Mouse (Mus musculus): ENCODE results near the gene Atxn1. TPM values are rescaled to one million over a fixed set of nuclear protein-coding genes. Genes with fewer than 3 reads are reported as not detected.

Gene Atxn1
- total and polyA plus RNA-seq, 2 experiments from 2014 or later = 12.0 to 31.4 TPM

- no peak for TF ChIP-seq CTCF (IDR thresholded peaks at IDR 0.05)
- no peaks in the 10 kb centered on the region for H3K36me3 ChIP-seq (ENCODE audit: insufficient read depth, low read length)
- no peak for ATAC-seq (ENCODE audit: low FRiP score)
- DNase-seq (ENCODE audit: low spot score) = no peak
- H3K9ac ChIP-seq (replicated peaks; ENCODE audit: low read length, poor library complexity, severe bottlenecking) = no peak overlapping the region
- H3K4me2 ChIP-seq (ENCODE audit: low read depth, low read length, poor library complexity, severe bottlenecking) = no peak overlapping the region
- no peaks in the 10 kb centered on the region for H3K4me1 ChIP-seq (ENCODE audit: insufficient read depth, low read length)
- H3K27me3 ChIP-seq (ENCODE audit: insufficient read depth, low read length) = no peaks in the 10 kb centered on the region
- H3K9me3 ChIP-seq (ENCODE audit: low read length) = no peaks in the 10 kb centered on the region
- H3K4me3 ChIP-seq (ENCODE audit: low read depth, low read length) = no peak overlapping the region
- H3K27ac ChIP-seq (ENCODE audit: low read depth, low read length) = no peak overlapping the region
Measured at GRCm38 (mm10) chr13:45590898-45591297, 373.9 kb downstream of the Atxn1 start.

- WGBS = 88% methylated on average over 5 of the region's 5 CpGs
- Histone ChIP-seq H3K4me1 (ENCODE audit: insufficient read depth, low read length) (no peaks in the 10 kb centered on the region), H3K9ac (replicated peaks; ENCODE audit: low read length, poor library complexity, severe bottlenecking) (no peak overlapping the region), H3K27me3 (ENCODE audit: insufficient read depth, low read length) (no peaks in the 10 kb centered on the region), H3K4me2 (ENCODE audit: low read depth, low read length, poor library complexity, severe bottlenecking) (no peak overlapping the region), H3K4me3 (ENCODE audit: low read depth, low read length) (no peak overlapping the region), H3K36me3 (ENCODE audit: insufficient read depth, low read length) (no peaks in the 10 kb centered on the region), H3K27ac (ENCODE audit: low read depth, low read length) (0 out of 2 replicates have a peak overlapping the region, but pooled peaks have one; percentile 8), H3K9me3 (ENCODE audit: low read length) (no peaks in the 10 kb centered on the region)
- peak; percentile 54 for TF ChIP-seq CTCF (IDR thresholded peaks at IDR 0.05)
- peak; percentile 23 for DNase-seq (ENCODE audit: low spot score)
- ATAC-seq (ENCODE audit: low FRiP score) = no peak
Measured at GRCm38 (mm10) chr13:45583061-45583460, 381.7 kb downstream of the Atxn1 start.

DNA sequence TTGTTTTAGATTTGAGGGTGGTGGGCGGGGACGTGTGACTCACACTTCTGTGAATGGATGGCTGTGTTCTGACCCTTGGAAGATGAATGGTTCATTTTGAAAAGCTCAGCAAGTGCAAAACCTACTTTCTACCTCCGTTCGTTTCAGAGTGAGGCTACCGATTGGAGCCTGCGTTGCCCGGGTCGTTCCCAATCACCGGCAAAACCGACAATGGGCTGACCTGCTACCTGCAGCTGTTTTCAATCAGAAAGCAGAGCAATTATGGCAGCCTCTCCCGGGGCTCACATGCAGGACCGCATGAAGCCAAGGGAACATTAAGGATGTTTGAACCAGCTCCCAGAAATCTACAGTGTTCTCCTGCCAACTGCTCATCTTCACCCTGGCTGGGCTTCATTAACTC is 382.5 kb downstream of the Atxn1 start:
- Histone ChIP-seq H3K27me3 (ENCODE audit: insufficient read depth, low read length) (no peaks in the 10 kb centered on the region), H3K9ac (replicated peaks; ENCODE audit: low read length, poor library complexity, severe bottlenecking) (no peak overlapping the region), H3K4me1 (ENCODE audit: insufficient read depth, low read length) (no peaks in the 10 kb centered on the region), H3K9me3 (ENCODE audit: low read length) (no peaks in the 10 kb centered on the region), H3K4me2 (ENCODE audit: low read depth, low read length, poor library complexity, severe bottlenecking) (peak overlapping the region; percentile 12; the same call in 1 of the 2 replicates), H3K36me3 (ENCODE audit: insufficient read depth, low read length) (no peaks in the 10 kb centered on the region), H3K4me3 (ENCODE audit: low read depth, low read length) (no peak overlapping the region), H3K27ac (ENCODE audit: low read depth, low read length) (no peak overlapping the region)
- WGBS = 78% methylated on average over 12 of the region's 12 CpGs
- DNase-seq (ENCODE audit: low spot score) = peak; percentile 12
- no peak for ATAC-seq (ENCODE audit: low FRiP score)
- TF ChIP-seq CTCF (IDR thresholded peaks at IDR 0.05) = no peak

GRCm38 (mm10) chr13:45579751-45580150 is 385.1 kb downstream of the Atxn1 start:
- H3K27me3 ChIP-seq (ENCODE audit: insufficient read depth, low read length) = no peaks in the 10 kb centered on the region
- H3K27ac ChIP-seq (ENCODE audit: low read depth, low read length) = no peak overlapping the region
- no peak overlapping the region for H3K4me2 ChIP-seq (ENCODE audit: low read depth, low read length, poor library complexity, severe bottlenecking)
- DNase-seq (ENCODE audit: low spot score) (no peak), ATAC-seq (ENCODE audit: low FRiP score) (no peak)
- no peak overlapping the region for H3K4me3 ChIP-seq (ENCODE audit: low read depth, low read length)
- no peaks in the 10 kb centered on the region for H3K9me3 ChIP-seq (ENCODE audit: low read length)
- no peaks in the 10 kb centered on the region for H3K4me1 ChIP-seq (ENCODE audit: insufficient read depth, low read length)
- TF ChIP-seq CTCF (IDR thresholded peaks at IDR 0.05) = no peak
- 86% methylated on average over 3 of the region's 3 CpGs for WGBS
- H3K36me3 ChIP-seq (ENCODE audit: insufficient read depth, low read length) = no peaks in the 10 kb centered on the region
- no peak overlapping the region for H3K9ac ChIP-seq (replicated peaks; ENCODE audit: low read length, poor library complexity, severe bottlenecking)

DNA sequence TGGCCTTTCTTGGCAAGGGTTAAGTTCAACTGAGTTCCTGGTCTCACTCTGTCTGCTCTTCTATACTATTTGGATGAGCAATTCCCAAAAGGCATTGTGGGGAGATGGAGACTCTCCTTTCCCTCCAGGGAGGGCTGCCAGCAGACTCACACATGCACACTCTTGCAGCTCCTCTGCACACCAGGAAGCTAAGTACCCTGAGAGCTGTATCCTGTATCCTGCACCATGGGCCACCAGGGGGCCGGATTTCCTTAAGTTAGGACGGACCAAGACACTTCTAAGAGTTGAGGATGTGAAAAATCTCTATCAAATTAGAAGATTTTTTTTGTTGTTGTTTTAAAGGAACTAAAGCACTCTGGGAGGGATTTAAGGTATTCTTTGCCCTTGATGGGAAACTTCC is 387.0 kb downstream of the Atxn1 start:
- ATAC-seq (ENCODE audit: low FRiP score) (no peak), DNase-seq (ENCODE audit: low spot score) (peak; percentile 24)
- WGBS = 50% methylated on average over 2 of the region's 2 CpGs
- no peaks in the 10 kb centered on the region for H3K4me1 ChIP-seq (ENCODE audit: insufficient read depth, low read length)
- no peaks in the 10 kb centered on the region for H3K27me3 ChIP-seq (ENCODE audit: insufficient read depth, low read length)
- H3K9ac ChIP-seq (replicated peaks; ENCODE audit: low read length, poor library complexity, severe bottlenecking) = no peak overlapping the region
- no peaks in the 10 kb centered on the region for H3K9me3 ChIP-seq (ENCODE audit: low read length)
- TF ChIP-seq CTCF (IDR thresholded peaks at IDR 0.05) = peak; percentile 56
- no peaks in the 10 kb centered on the region for H3K36me3 ChIP-seq (ENCODE audit: insufficient read depth, low read length)
- H3K27ac ChIP-seq (ENCODE audit: low read depth, low read length) = no peak overlapping the region
- no peak overlapping the region for H3K4me2 ChIP-seq (ENCODE audit: low read depth, low read length, poor library complexity, severe bottlenecking)
- H3K4me3 ChIP-seq (ENCODE audit: low read depth, low read length) = no peak overlapping the region

- H3K9me3 ChIP-seq (ENCODE audit: low read length) = no peaks in the 10 kb centered on the region
- no peaks in the 10 kb centered on the region for H3K4me1 ChIP-seq (ENCODE audit: insufficient read depth, low read length)
- DNase-seq (ENCODE audit: low spot score) = no peak
- ATAC-seq (ENCODE audit: low FRiP score) = no peak
- no peak for TF ChIP-seq CTCF (IDR thresholded peaks at IDR 0.05)
- H3K36me3 ChIP-seq (ENCODE audit: insufficient read depth, low read length) = no peaks in the 10 kb centered on the region
- H3K27ac ChIP-seq (ENCODE audit: low read depth, low read length) = no peak overlapping the region
- no peaks in the 10 kb centered on the region for H3K27me3 ChIP-seq (ENCODE audit: insufficient read depth, low read length)
- no peak overlapping the region for H3K9ac ChIP-seq (replicated peaks; ENCODE audit: low read length, poor library complexity, severe bottlenecking)
- H3K4me2 ChIP-seq (ENCODE audit: low read depth, low read length, poor library complexity, severe bottlenecking) = no peak overlapping the region
- WGBS = 70% methylated on average over 5 of the region's 5 CpGs
- H3K4me3 ChIP-seq (ENCODE audit: low read depth, low read length) = no peak overlapping the region
Measured at GRCm38 (mm10) chr13:45577366-45577765, 387.4 kb downstream of the Atxn1 start.

Measured in midbrain, postnatal 0 days (tissue).